Mouse (Mus musculus): ENCODE measurements around the gene Map3k12. TPM values are rescaled to one million over a fixed set of nuclear protein-coding genes. Genes with fewer than 3 reads are reported as not detected.

Gene Map3k12
- polyA plus RNA-seq, 1 experiment from 2014 or later: 7.9 TPM

- no peak for ATAC-seq (replicated peaks; ENCODE audit: low FRiP score)
- DNase-seq (ENCODE audit: low spot score): no peak
- no peak overlapping the region for H3K4me3 ChIP-seq (ENCODE audit: low read depth, low read length)
- H3K36me3 ChIP-seq (ENCODE audit: control insufficient read depth, insufficient read depth, low read length): peaks cover 72% of the 10 kb centered on the region
- no peaks in the 10 kb centered on the region for H3K27me3 ChIP-seq (replicated peaks; ENCODE audit: control insufficient read depth, insufficient read depth, low read length)
- H3K4me2 ChIP-seq: no peak overlapping the region
- no peak overlapping the region for H3K27ac ChIP-seq (ENCODE audit: low read depth, low read length)
- 90% methylated on average over 3 of the region's 3 CpGs for WGBS
- H3K9me3 ChIP-seq (ENCODE audit: control insufficient read depth, low read length): no peaks in the 10 kb centered on the region
- H3K9ac ChIP-seq (ENCODE audit: low read depth, low read length): no peak overlapping the region
- H3K4me1 ChIP-seq (replicated peaks; ENCODE audit: control insufficient read depth, insufficient read depth, low read length): no peaks in the 10 kb centered on the region
Measured at GRCm38 (mm10) chr15:102498322-102498721, 18.5 kb downstream of the Map3k12 start.

DNA sequence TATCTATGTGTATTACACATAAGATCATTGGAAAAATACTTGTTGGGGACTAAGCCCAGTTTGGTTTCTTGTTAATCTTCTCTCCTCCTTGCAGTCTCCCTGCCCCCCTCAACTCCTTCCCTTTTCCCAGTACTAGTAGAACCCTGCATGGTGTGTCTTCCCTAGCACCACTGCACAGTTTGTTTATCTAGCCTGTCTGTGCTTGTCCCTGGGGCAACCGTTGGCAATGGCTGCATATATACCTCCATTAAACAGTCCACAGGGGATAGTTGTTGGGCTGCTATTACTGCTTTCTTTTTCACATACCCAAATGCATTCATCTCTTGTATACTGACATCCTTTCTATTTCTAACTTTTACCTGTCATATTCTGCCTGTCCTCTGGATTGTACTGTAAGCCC, 29.2 kb downstream of the Map3k12 start:
- Histone ChIP-seq H3K9me3 (ENCODE audit: control insufficient read depth, low read length) (no peaks in the 10 kb centered on the region), H3K4me3 (ENCODE audit: low read depth, low read length) (no peak overlapping the region), H3K4me2 (no peak overlapping the region), H3K4me1 (replicated peaks; ENCODE audit: control insufficient read depth, insufficient read depth, low read length) (no peaks in the 10 kb centered on the region), H3K27ac (ENCODE audit: low read depth, low read length) (no peak overlapping the region), H3K9ac (ENCODE audit: low read depth, low read length) (no peak overlapping the region), H3K27me3 (replicated peaks; ENCODE audit: control insufficient read depth, insufficient read depth, low read length) (no peaks in the 10 kb centered on the region), H3K36me3 (ENCODE audit: control insufficient read depth, insufficient read depth, low read length) (peaks cover 61% of the 10 kb centered on the region)
- 81% methylated on average over 1 of the region's 1 CpGs for WGBS
- no peak for ATAC-seq (replicated peaks; ENCODE audit: low FRiP score)
- no peak for DNase-seq (ENCODE audit: low spot score)

DNA sequence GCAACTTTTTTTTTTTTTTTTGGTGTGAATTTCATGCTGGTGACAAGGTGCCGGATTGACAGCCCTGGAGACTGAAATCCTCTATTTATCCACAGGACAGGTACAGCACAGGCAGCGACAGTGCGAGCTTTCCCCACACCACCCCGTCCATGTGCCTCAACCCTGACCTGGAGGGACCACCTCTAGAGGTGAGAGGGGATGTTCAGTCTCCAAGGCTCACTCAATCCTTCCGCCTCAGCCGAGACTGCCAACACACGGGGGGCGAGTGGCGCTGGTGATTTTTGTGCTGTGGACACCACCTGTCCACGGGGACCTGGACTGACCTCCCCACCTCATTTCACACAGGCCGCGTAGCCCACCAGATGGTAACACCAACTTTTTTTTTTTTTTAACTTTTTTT, 31.0 kb downstream of the Map3k12 start:
- H3K27me3 ChIP-seq (replicated peaks; ENCODE audit: control insufficient read depth, insufficient read depth, low read length): no peaks in the 10 kb centered on the region
- no peak overlapping the region for H3K27ac ChIP-seq (ENCODE audit: low read depth, low read length)
- H3K9me3 ChIP-seq (ENCODE audit: control insufficient read depth, low read length): no peaks in the 10 kb centered on the region
- no peak overlapping the region for H3K9ac ChIP-seq (ENCODE audit: low read depth, low read length)
- DNase-seq (ENCODE audit: low spot score) (no peak), ATAC-seq (replicated peaks; ENCODE audit: low FRiP score) (0 out of 2 replicates have a peak, but pooled peaks have one; percentile 31)
- H3K36me3 ChIP-seq (ENCODE audit: control insufficient read depth, insufficient read depth, low read length): peaks cover 60% of the 10 kb centered on the region
- H3K4me1 ChIP-seq (replicated peaks; ENCODE audit: control insufficient read depth, insufficient read depth, low read length): no peaks in the 10 kb centered on the region
- no peak overlapping the region for H3K4me3 ChIP-seq (ENCODE audit: low read depth, low read length)
- WGBS: 94% methylated on average over 12 of the region's 12 CpGs
- no peak overlapping the region for H3K4me2 ChIP-seq

- whole genome bisulfite sequencing: 95% methylated on average over 3 of the region's 3 CpGs
- no peak for ATAC-seq (replicated peaks; ENCODE audit: low FRiP score)
Measured at GRCm38 (mm10) chr15:102483136-102483535, 33.7 kb downstream of the Map3k12 start.

GRCm38 (mm10) chr15:102474520-102474919, 42.3 kb downstream of the Map3k12 start:
- Histone ChIP-seq H3K9me3 (ENCODE audit: control insufficient read depth, low read length) (no peaks in the 10 kb centered on the region), H3K4me3 (ENCODE audit: low read depth, low read length) (no peak overlapping the region), H3K36me3 (ENCODE audit: control insufficient read depth, insufficient read depth, low read length) (peaks cover 40% of the 10 kb centered on the region), H3K4me1 (replicated peaks; ENCODE audit: control insufficient read depth, insufficient read depth, low read length) (peaks cover 9% of the 10 kb centered on the region), H3K9ac (ENCODE audit: low read depth, low read length) (no peak overlapping the region), H3K27ac (ENCODE audit: low read depth, low read length) (no peak overlapping the region), H3K4me2 (no peak overlapping the region), H3K27me3 (replicated peaks; ENCODE audit: control insufficient read depth, insufficient read depth, low read length) (no peaks in the 10 kb centered on the region)
- ATAC-seq (replicated peaks; ENCODE audit: low FRiP score) (no peak), DNase-seq (ENCODE audit: low spot score) (no peak)
- 92% methylated on average over 2 of the region's 2 CpGs for WGBS

More at GRCm38 (mm10) chr15:102483136-102483535, 33.7 kb downstream of the Map3k12 start:
- no peaks in the 10 kb centered on the region for H3K27me3 ChIP-seq (replicated peaks; ENCODE audit: control insufficient read depth, insufficient read depth, low read length)
- peaks cover 49% of the 10 kb centered on the region for H3K36me3 ChIP-seq (ENCODE audit: control insufficient read depth, insufficient read depth, low read length)
- no peak overlapping the region for H3K27ac ChIP-seq (ENCODE audit: low read depth, low read length)
- H3K9ac ChIP-seq (ENCODE audit: low read depth, low read length): no peak overlapping the region
- H3K9me3 ChIP-seq (ENCODE audit: control insufficient read depth, low read length): no peaks in the 10 kb centered on the region
- H3K4me2 ChIP-seq: no peak overlapping the region
- no peak overlapping the region for H3K4me3 ChIP-seq (ENCODE audit: low read depth, low read length)
- no peaks in the 10 kb centered on the region for H3K4me1 ChIP-seq (replicated peaks; ENCODE audit: control insufficient read depth, insufficient read depth, low read length)
- DNase-seq (ENCODE audit: low spot score): no peak

DNA sequence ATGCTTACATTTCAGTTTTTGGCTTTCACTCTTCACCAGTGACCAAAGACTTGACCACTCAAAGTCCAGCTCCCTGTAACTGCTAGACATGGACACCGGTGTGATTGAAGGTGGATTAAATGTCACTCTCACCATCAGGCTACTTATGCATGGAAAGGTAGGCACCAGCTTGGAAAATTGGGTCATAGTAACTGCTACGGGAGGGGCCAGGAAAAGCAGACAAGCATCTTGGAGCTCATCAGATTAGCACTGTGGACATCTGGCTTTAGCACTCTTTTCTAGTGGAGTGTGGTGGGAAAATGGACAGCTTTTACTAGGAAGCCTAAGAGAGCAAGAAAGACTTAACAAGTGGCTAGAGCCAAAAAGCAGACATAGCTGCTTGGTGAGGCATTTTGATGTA, 43.6 kb downstream of the Map3k12 start:
- Histone ChIP-seq H3K27ac (ENCODE audit: low read depth, low read length) (no peak overlapping the region), H3K27me3 (replicated peaks; ENCODE audit: control insufficient read depth, insufficient read depth, low read length) (no peaks in the 10 kb centered on the region), H3K9ac (ENCODE audit: low read depth, low read length) (no peak overlapping the region), H3K4me3 (ENCODE audit: low read depth, low read length) (no peak overlapping the region), H3K4me2 (peak overlapping the region; percentile 67), H3K9me3 (ENCODE audit: control insufficient read depth, low read length) (no peaks in the 10 kb centered on the region), H3K4me1 (replicated peaks; ENCODE audit: control insufficient read depth, insufficient read depth, low read length) (peaks cover 9% of the 10 kb centered on the region), H3K36me3 (ENCODE audit: control insufficient read depth, insufficient read depth, low read length) (peaks cover 40% of the 10 kb centered on the region)
- 80% methylated on average over 2 of the region's 2 CpGs for WGBS
- ATAC-seq (replicated peaks; ENCODE audit: low FRiP score) (no peak), DNase-seq (ENCODE audit: low spot score) (no peak)

- H3K9ac ChIP-seq (ENCODE audit: low read depth, low read length): no peak overlapping the region
- DNase-seq (ENCODE audit: low spot score): no peak
- H3K27ac ChIP-seq (ENCODE audit: low read depth, low read length): no peak overlapping the region
- H3K36me3 ChIP-seq (ENCODE audit: control insufficient read depth, insufficient read depth, low read length): peaks cover 33% of the 10 kb centered on the region
- peak overlapping the region; percentile 96 for H3K4me3 ChIP-seq (ENCODE audit: low read depth, low read length)
- H3K9me3 ChIP-seq (ENCODE audit: control insufficient read depth, low read length): no peaks in the 10 kb centered on the region
- peak overlapping the region; percentile 67 for H3K4me2 ChIP-seq
- H3K4me1 ChIP-seq (replicated peaks; ENCODE audit: control insufficient read depth, insufficient read depth, low read length): peaks cover 9% of the 10 kb centered on the region
- ATAC-seq (replicated peaks; ENCODE audit: low FRiP score): no peak
- no peaks in the 10 kb centered on the region for H3K27me3 ChIP-seq (replicated peaks; ENCODE audit: control insufficient read depth, insufficient read depth, low read length)
Measured at GRCm38 (mm10) chr15:102471727-102472126, 45.1 kb downstream of the Map3k12 start.

DNA sequence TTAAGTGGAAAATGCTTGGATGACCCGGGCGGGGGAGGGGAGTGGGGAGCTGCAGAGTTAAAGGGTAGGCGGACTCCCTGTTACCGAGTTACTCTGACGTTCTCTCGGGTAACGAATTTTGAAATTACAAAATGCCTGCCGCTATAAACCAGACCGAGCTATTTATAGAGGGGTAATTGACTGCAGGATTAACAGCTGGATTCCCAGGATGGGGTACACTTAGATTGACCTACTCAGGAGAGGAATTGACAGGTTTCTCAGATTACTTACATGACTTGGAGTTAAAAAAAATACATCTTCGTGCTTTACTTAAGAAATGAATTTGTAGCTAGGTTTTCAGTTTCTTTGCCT, 45.6 kb downstream of the Map3k12 start:
- Histone ChIP-seq H3K4me3 (ENCODE audit: low read depth, low read length) (peak overlapping the region; percentile 96), H3K9ac (ENCODE audit: low read depth, low read length) (peak overlapping the region; percentile 99), H3K9me3 (ENCODE audit: control insufficient read depth, low read length) (no peaks in the 10 kb centered on the region), H3K27ac (ENCODE audit: low read depth, low read length) (peak overlapping the region; percentile 96), H3K4me2 (peak overlapping the region; percentile 67), H3K4me1 (replicated peaks; ENCODE audit: control insufficient read depth, insufficient read depth, low read length) (peaks cover 9% of the 10 kb centered on the region), H3K36me3 (ENCODE audit: control insufficient read depth, insufficient read depth, low read length) (peaks cover 30% of the 10 kb centered on the region), H3K27me3 (replicated peaks; ENCODE audit: control insufficient read depth, insufficient read depth, low read length) (no peaks in the 10 kb centered on the region)
- no peak for ATAC-seq (replicated peaks; ENCODE audit: low FRiP score)
- no peak for DNase-seq (ENCODE audit: low spot score)
- under 1% methylated on average over 10 of the region's 10 CpGs for WGBS

DNA sequence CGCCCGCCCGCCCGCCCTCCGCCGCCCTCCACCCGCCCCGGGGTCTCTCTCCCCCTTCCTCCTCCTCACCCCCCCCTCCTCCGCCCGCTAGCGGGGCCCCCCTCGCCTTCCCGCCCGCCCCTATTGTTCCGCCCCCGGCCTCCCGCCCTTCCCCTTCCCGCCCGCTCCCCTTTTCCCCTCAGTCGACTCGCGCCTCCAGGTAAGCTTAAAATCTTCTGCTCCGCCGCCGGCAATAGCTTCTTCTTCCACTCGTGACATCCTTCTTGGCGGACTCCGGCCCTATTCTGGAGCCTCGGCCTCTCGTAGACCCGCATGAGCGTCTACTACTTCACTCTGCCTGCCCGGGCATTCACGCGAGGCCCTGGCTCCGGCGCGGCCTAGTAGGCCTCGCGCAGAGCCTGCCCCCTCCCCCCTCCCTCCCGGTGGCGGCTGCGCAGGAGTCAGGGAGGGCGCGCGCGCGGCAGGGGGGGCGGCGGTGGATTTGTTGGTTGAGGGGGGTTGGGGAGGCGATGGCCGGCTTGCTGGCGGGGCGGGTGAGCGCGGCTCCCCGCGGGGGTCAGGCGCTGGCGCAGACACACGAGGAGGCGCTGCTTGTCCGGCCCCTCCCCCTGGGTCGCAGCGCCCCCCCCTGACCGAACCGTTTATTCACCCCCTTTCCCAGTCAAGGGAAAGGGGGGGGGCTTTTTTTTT, 46.1 kb downstream of the Map3k12 start:
- peaks cover 25% of the 10 kb centered on the region for H3K36me3 ChIP-seq (ENCODE audit: control insufficient read depth, insufficient read depth, low read length)
- H3K9me3 ChIP-seq (ENCODE audit: control insufficient read depth, low read length): no peaks in the 10 kb centered on the region
- peak overlapping the region; percentile 99 for H3K9ac ChIP-seq (ENCODE audit: low read depth, low read length)
- no peaks in the 10 kb centered on the region for H3K27me3 ChIP-seq (replicated peaks; ENCODE audit: control insufficient read depth, insufficient read depth, low read length)
- peak overlapping the region; percentile 96 for H3K4me3 ChIP-seq (ENCODE audit: low read depth, low read length)
- WGBS: 0% methylated on average over 42 of the region's 67 CpGs
- ATAC-seq (replicated peaks; ENCODE audit: low FRiP score): peak; percentile 55
- H3K27ac ChIP-seq (ENCODE audit: low read depth, low read length): peak overlapping the region; percentile 96
- peaks cover 9% of the 10 kb centered on the region for H3K4me1 ChIP-seq (replicated peaks; ENCODE audit: control insufficient read depth, insufficient read depth, low read length)
- H3K4me2 ChIP-seq: peak overlapping the region; percentile 67
- DNase-seq (ENCODE audit: low spot score): peak; percentile 87

All from liver, embryonic 11.5 days (tissue).